Mouse (Mus musculus) MEL (cell line): ENCODE measurements around the gene St6galnac5.

Source experiments
- CTCF ChIP-seq, 3 experiments: IDR thresholded peaks in 2 of 3; conservative IDR thresholded peaks in 1 of 3; 2 replicates each; pipeline ENCODE4 v1.5.1; 2011 to 2012; ENCODE audit warnings: low read length in 3 of 3, low read depth in 2 of 3, mild to moderate bottlenecking in 2 of 3, improper control_type of control experiment in 1 of 3, inconsistent platforms in 1 of 3, mixed read lengths in 1 of 3, moderate library complexity in 1 of 3; ENCODE audit not compliant: control insufficient read depth in 1 of 3, insufficient read depth in 1 of 3, poor library complexity in 1 of 3, severe bottlenecking in 1 of 3
- EP300 ChIP-seq, 2 experiments: IDR thresholded peaks; 2 replicates each; pipeline ENCODE4 v1.6.1; 2011; ENCODE audit warnings: improper control_type of control experiment in 2 of 2, low read length in 2 of 2, low read depth in 1 of 2, mild to moderate bottlenecking in 1 of 2
- JUND ChIP-seq: IDR thresholded peaks from 2 replicates; pipeline ENCODE4 v1.6.1; 2011; ENCODE audit warnings: low read depth, mild to moderate bottlenecking, improper control_type of control experiment, low read length
- MXI1 ChIP-seq: IDR thresholded peaks from 2 replicates; pipeline ENCODE4 v1.6.1; 2011; ENCODE audit warnings: mild to moderate bottlenecking, low read depth, low read length, improper control_type of control experiment
- POLR2AphosphoS5 ChIP-seq: IDR thresholded peaks from 2 replicates; pipeline ENCODE4 v1.6.1; 2012; ENCODE audit warnings: low read depth, borderline replicate concordance, mild to moderate bottlenecking, inconsistent platforms, low read length, moderate library complexity, mixed read lengths
- TAL1 ChIP-seq: IDR thresholded peaks from 2 replicates; pipeline ENCODE4 v1.6.1; 2012; ENCODE audit warnings: mild to moderate bottlenecking, inconsistent platforms, low read length, moderate library complexity, mixed read lengths
- USF2 ChIP-seq, 2 experiments: IDR thresholded peaks; 2 replicates each; pipeline ENCODE4 v1.6.1; 2011 to 2012; ENCODE audit warnings: improper control_type of control experiment in 2 of 2, low read length in 2 of 2, borderline replicate concordance in 1 of 2, inconsistent platforms in 1 of 2, low read depth in 1 of 2, mild to moderate bottlenecking in 1 of 2; ENCODE audit not compliant: insufficient read depth in 1 of 2
- ZMIZ1 ChIP-seq: IDR thresholded peaks from 2 replicates; pipeline ENCODE4 v1.6.1; 2012; ENCODE audit warnings: low read depth, mild to moderate bottlenecking, inconsistent platforms, low read length, improper control_type of control experiment, moderate library complexity
- ZNF384 ChIP-seq: IDR thresholded peaks from 2 replicates; pipeline ENCODE4 v1.6.1; 2012; ENCODE audit warnings: low read depth, mild to moderate bottlenecking, inconsistent platforms, low read length, improper control_type of control experiment

DNA sequence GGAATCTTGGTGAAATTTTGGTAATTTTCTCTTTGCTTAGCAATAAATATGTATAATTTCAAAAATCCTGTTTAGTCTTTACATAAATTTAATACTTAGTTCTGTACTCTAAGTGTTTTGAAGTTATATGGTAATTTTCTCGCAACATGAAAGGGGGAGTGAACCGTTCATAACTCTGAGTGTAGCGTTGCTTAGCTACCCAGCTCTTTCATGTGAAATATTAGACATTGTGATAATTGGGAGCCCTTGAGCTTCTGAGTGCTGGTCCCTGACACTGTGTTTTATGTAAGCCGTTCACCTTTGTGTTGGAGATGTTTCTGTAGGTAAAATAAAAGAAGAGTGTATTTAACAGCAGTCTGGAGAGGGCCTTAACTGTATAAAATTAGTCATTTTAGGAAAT, 202.2 kb downstream of the St6galnac5 start:
- no peak for TF ChIP-seq EP300 (IDR thresholded peaks at IDR 0.05; ENCODE audit: low read depth in 1 of 2, low read length in 2 of 2)
- TF ChIP-seq JUND: no peak
- no peak for TF ChIP-seq TAL1
- TF ChIP-seq CTCF (IDR thresholded peaks at IDR 0.05 in 2 of 3, conservative IDR thresholded peaks at IDR 0.05 in 1 of 3; ENCODE audit: control insufficient read depth in 1 of 3, insufficient read depth in 1 of 3, low read depth in 2 of 3, low read length in 3 of 3, poor library complexity in 1 of 3, severe bottlenecking in 1 of 3): no peak
- no peak for TF ChIP-seq ZMIZ1
- TF ChIP-seq POLR2AphosphoS5: no peak
- no peak for TF ChIP-seq USF2 (IDR thresholded peaks at IDR 0.05; ENCODE audit: borderline replicate concordance in 1 of 2, insufficient read depth in 1 of 2, low read depth in 1 of 2, low read length in 2 of 2)
- TF ChIP-seq ZNF384: no peak
- no peak for TF ChIP-seq MXI1
